Mouse (Mus musculus) right cerebral cortex, postnatal 36 days (tissue): ENCODE measurements around the gene Aadac.

Source experiments
- DNase-seq, 2 experiments: peaks; one replicate each; pipeline ENCODE4 v3.0.0; 2022; ENCODE audit warnings: low spot score in 2 of 2, mixed read lengths in 1 of 2

Gene Aadac

GRCm38 (mm10) chr3:60025417-60025816, at the start of gene Aadac:
Aadac (plus strand) TSS chr3:60025717.
- no peak for DNase-seq

- DNase-seq: no peak
Observed at GRCm38 (mm10) chr3:60003622-60004021, 21.9 kb upstream of the Aadac start.

- no peak for DNase-seq
Observed at GRCm38 (mm10) chr3:60006443-60006842, 19.1 kb upstream of the Aadac start, which contains the start of gene Aadacl2. Aadacl2 (plus strand) TSS chr3:60006743.

- no peak for DNase-seq
Observed at GRCm38 (mm10) chr3:60031511-60031910, 6.0 kb downstream of the Aadac start.

GRCm38 (mm10) chr3:60046221-60046913, 20.9 kb downstream of the Aadac start:
- no peak for DNase-seq

- no peak for DNase-seq
Observed at GRCm38 (mm10) chr3:60053231-60053927, 27.9 kb downstream of the Aadac start.

GRCm38 (mm10) chr3:60053931-60054330, 28.4 kb downstream of the Aadac start:
- DNase-seq: no peak

GRCm38 (mm10) chr3:60056451-60056850, 30.9 kb downstream of the Aadac start:
- no peak for DNase-seq

- DNase-seq: no peak
Observed at GRCm38 (mm10) chr3:60057070-60057808, 31.7 kb downstream of the Aadac start.

- DNase-seq: no peak
Observed at GRCm38 (mm10) chr3:60057809-60058082, 32.2 kb downstream of the Aadac start.

- no peak for DNase-seq
Observed at GRCm38 (mm10) chr3:60078883-60079415, 53.4 kb downstream of the Aadac start.

- no peak for DNase-seq
Observed at GRCm38 (mm10) chr3:60080572-60080971, 55.1 kb downstream of the Aadac start.

- DNase-seq: no peak
Observed at GRCm38 (mm10) chr3:60081648-60082047, 56.1 kb downstream of the Aadac start, which contains the start of gene Sucnr1. Sucnr1 (plus strand) TSS chr3:60081869.

- DNase-seq: no peak
Observed at GRCm38 (mm10) chr3:60082746-60083145, 57.2 kb downstream of the Aadac start.

GRCm38 (mm10) chr3:60085729-60086128, 60.2 kb downstream of the Aadac start:
- no peak for DNase-seq
